Mouse (Mus musculus) CD4-positive naive resting alpha-beta T cell, adult 76 days (primary cell): ENCODE data around the gene Nxph1. TPM values are rescaled to one million over a fixed set of nuclear protein-coding genes. Genes with fewer than 3 reads are reported as not detected.

Source experiments
- total RNA-seq: library from RNA; stranded (reverse); gene quantifications from one replicate; pipeline ENCODE4 v1.2.4, GENCODE M21; 2023

The Nxph1 gene
- not detected for total RNA-seq

GRCm38 (mm10) chr6:8948131-8948470 lies at the start of gene Nxph1:
Gene Nxph1 (plus strand): TSS chr6:8948431.

Other genes with a start within 250 kb of the Nxph1 start
- gene Ica1, start 169.9 kb upstream of the Nxph1 start, total RNA-seq = not detected